11 mouse cellular contexts compared by ENCODE assay signal in the genomic region with DNA sequence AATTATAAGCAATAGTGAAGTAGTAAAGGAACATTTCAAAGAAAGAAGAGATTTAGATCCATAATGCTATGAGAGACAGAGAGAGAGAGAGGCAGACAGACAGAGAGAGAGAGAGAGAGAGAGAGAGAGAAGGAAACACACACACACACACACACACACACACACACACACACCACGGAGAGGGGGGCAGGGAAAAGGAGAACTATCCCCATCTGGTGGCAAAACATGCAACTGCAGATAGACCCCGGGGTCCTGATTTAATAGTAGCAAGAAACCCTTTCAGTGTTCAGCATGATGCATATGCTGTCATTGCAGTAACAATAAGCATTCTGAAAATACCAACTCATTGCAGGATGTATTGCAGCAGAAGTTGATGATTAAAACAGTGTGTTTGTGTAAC.
DNase-seq lines count a peak whose midpoint lies in the region; ATAC-seq and TF ChIP-seq lines count a peak whose summit lies in the region.
"Had no signal": no experiment of that assay in that cellular context is flagged by ENCODE, and none has a peak within 500 bp of the region (broad histone marks: within the 10 kb centered on the region; RNA-seq: fewer than 3 reads in every experiment).

No protein-coding gene starts in this region.

- no peak overlapping the region for H3K4me2 ChIP-seq in intestine, postnatal 0 days (replicated peaks; ENCODE audit: low read depth)
- H3K4me2 ChIP-seq in intestine, embryonic 15.5 days (replicated peaks), result no peak overlapping the region
- H3K4me2 ChIP-seq: limb, embryonic 12.5 days had no signal

- H3K27me3 ChIP-seq in intestine, postnatal 0 days (replicated peaks; ENCODE audit: control insufficient read depth, insufficient read depth, low read length), result no peaks in the 10 kb centered on the region
- no peaks in the 10 kb centered on the region for H3K27me3 ChIP-seq in intestine, embryonic 15.5 days (replicated peaks)
- H3K27me3 ChIP-seq: limb, embryonic 12.5 days had no signal

- H3K4me1 ChIP-seq in intestine, postnatal 0 days (replicated peaks; ENCODE audit: control insufficient read depth, insufficient read depth, low read length), result no peaks in the 10 kb centered on the region
- no peaks in the 10 kb centered on the region for H3K4me1 ChIP-seq in intestine, embryonic 15.5 days (replicated peaks)
- H3K4me1 ChIP-seq: limb, embryonic 12.5 days had no signal

- H3K9me3 ChIP-seq in intestine, postnatal 0 days (ENCODE audit: control insufficient read depth), result no peaks in the 10 kb centered on the region
- no peaks in the 10 kb centered on the region for H3K9me3 ChIP-seq in intestine, embryonic 15.5 days
- H3K9me3 ChIP-seq: limb, embryonic 12.5 days had no signal

- intact Hi-C loops in left cerebral cortex, postnatal 36 days (cut with DNase I), result no loop called here

- peak; percentile 17 for DNase-seq in 3T3-L1 (ENCODE audit: low read depth, low spot score)
- DNase-seq in R1 (ENCODE audit: low read depth, low spot score), result peak; percentile 39
- DNase-seq in forelimb bud, embryonic 11.5 days (ENCODE audit: low read depth, low spot score), result peak; percentile 46
- DNase-seq in ovary, adult 18-20 months (ENCODE audit: low spot score), result no peak
- DNase-seq in left cerebral cortex, postnatal 36 days (ENCODE audit: low spot score in 2 of 2), result no peak
- DNase-seq in ovary, postnatal 14 days (ENCODE audit: low spot score), result no peak
- DNase-seq: right cerebral cortex, postnatal 25 days; thymus, postnatal 25 days had no signal

- peak; percentile 57 for TF ChIP-seq CTCF in intestine, postnatal 0 days (IDR thresholded peaks at IDR 0.05; ENCODE audit: low read depth)

- no peak overlapping the region for H3K4me3 ChIP-seq in intestine, postnatal 0 days (ENCODE audit: low read depth, low read length)
- no peak overlapping the region for H3K4me3 ChIP-seq in intestine, embryonic 15.5 days (replicated peaks)
- H3K4me3 ChIP-seq: limb, embryonic 12.5 days had no signal

- no peak for ATAC-seq in intestine, postnatal 0 days
- ATAC-seq in intestine, embryonic 15.5 days, result no peak

- no peaks in the 10 kb centered on the region for H3K36me3 ChIP-seq in intestine, postnatal 0 days (ENCODE audit: control insufficient read depth, insufficient read depth)
- no peaks in the 10 kb centered on the region for H3K36me3 ChIP-seq in intestine, embryonic 15.5 days
- H3K36me3 ChIP-seq: limb, embryonic 12.5 days had no signal

- WGBS in intestine, postnatal 0 days, result 30% methylated on average over 2 of the region's 2 CpGs
- 25% methylated on average over 2 of the region's 2 CpGs for WGBS in intestine, embryonic 15.5 days

- H3K9ac ChIP-seq in intestine, postnatal 0 days (ENCODE audit: low read depth, low read length), result no peak overlapping the region
- no peak overlapping the region for H3K9ac ChIP-seq in intestine, embryonic 15.5 days
- H3K9ac ChIP-seq: limb, embryonic 12.5 days had no signal

- H3K27ac ChIP-seq in intestine, postnatal 0 days (ENCODE audit: low read depth, low read length), result no peak overlapping the region
- H3K27ac ChIP-seq in intestine, embryonic 15.5 days, result no peak overlapping the region
- H3K27ac ChIP-seq: limb, embryonic 12.5 days had no signal

Comparison
In these comparisons a context has a peak if more than half of its experiments do, and no peak if none do; other contexts are left out.
1. DNase-seq: peak in 3T3-L1 (single experiment), R1 (single experiment) and forelimb bud, embryonic 11.5 days (single experiment); none in ovary, adult 18-20 months (single experiment), left cerebral cortex, postnatal 36 days (0 of 2) and ovary, postnatal 14 days (single experiment).